Mouse (Mus musculus) right cerebral cortex, postnatal 10 days (tissue): ENCODE results near the gene Gemin4.
"Not testable (repeated sequence)": the region's sequence is repeated elsewhere in the genome, so short reads cannot be mapped to it uniquely, and the experiment has no call there.

ENCODE experiments used
- DNase-seq, 2 experiments: peaks; one replicate each; pipeline ENCODE4 v3.0.0; 2021; ENCODE audit warnings: low spot score in 2 of 2

Gene Gemin4

GRCm38 (mm10) chr11:76216681-76217389, 629 bp downstream of the Gemin4 start:
- peak in 1 of 2 experiments; percentile 60 for DNase-seq

GRCm38 (mm10) chr11:76216049-76216540, 1.4 kb downstream of the Gemin4 start:
- no peak for DNase-seq

GRCm38 (mm10) chr11:76215011-76215410, 2.5 kb downstream of the Gemin4 start:
- no peak for DNase-seq

DNA sequence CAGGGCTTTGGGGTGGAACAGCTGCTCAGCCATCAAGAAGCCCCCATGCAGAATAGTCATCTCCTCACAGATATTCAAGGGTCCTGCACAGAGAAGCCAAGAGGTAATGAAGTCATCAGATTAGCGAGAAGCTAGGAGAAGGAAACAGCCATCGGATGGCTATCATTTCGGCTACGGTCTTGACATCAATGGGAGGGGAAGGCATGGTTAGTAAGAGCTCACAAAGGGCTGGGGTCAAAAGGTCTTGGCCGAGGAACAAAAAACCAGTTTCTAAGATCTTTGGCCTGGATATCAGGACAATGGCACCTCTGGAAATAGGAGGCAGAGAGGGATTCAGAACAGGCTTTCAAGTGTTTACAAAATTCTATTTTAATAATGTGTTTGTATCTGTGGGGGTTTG, 3.6 kb downstream of the Gemin4 start:
- no peak for DNase-seq

- not testable (repeated sequence) for DNase-seq
Measured at GRCm38 (mm10) chr11:76211595-76211994, 5.9 kb downstream of the Gemin4 start.

DNA sequence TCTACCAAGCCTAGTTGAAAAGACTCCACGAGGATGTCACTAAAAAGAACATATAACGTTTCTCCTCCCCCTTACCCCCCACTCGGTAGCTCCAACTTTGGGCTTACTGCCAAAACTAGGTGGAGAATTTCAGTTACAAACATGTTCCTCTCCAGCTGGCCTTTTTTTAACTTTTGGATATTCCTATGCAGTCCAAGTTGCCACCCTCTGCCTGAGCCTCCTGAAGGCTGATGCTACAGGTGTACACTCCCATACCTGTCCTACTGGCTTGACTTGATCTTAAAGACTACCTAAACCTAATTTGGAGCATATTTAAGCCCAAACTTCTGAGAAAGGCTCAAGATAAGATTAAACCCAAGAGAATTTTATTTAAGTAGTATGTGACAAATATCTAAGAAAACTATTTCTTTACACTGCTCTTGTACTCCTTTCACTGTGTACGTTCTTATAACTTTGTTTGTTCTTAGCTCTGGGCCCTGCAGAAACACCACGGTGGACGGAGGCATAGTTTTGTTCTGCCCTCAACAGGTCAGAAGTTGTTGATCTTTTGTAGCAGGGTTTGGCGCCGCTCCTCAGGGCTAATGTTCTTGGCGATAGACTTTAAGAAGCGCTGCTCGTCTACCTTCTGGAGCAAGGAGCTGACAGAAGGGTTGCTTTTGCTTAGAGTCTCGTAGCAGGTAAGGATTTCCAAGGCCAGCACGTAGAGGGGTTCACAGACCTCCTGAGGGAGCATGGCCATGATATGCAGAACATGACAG, 7.1 kb downstream of the Gemin4 start:
- DNase-seq = no peak

- no peak for DNase-seq
Measured at GRCm38 (mm10) chr11:76206793-76207192, 10.7 kb downstream of the Gemin4 start.

- peak; percentile 89 to 90 for DNase-seq
Measured at GRCm38 (mm10) chr11:76201761-76202674, 15.4 kb downstream of the Gemin4 start.

GRCm38 (mm10) chr11:76196977-76197469, 20.4 kb downstream of the Gemin4 start:
- no peak for DNase-seq

GRCm38 (mm10) chr11:76196275-76196976, 21.0 kb downstream of the Gemin4 start:
- DNase-seq = no peak

- no peak for DNase-seq
Measured at GRCm38 (mm10) chr11:76186908-76187307, 30.6 kb downstream of the Gemin4 start.

- DNase-seq = no peak
Measured at GRCm38 (mm10) chr11:76183745-76184144, 33.7 kb downstream of the Gemin4 start.

GRCm38 (mm10) chr11:76180146-76180540, 37.3 kb downstream of the Gemin4 start:
- DNase-seq = no peak

DNA sequence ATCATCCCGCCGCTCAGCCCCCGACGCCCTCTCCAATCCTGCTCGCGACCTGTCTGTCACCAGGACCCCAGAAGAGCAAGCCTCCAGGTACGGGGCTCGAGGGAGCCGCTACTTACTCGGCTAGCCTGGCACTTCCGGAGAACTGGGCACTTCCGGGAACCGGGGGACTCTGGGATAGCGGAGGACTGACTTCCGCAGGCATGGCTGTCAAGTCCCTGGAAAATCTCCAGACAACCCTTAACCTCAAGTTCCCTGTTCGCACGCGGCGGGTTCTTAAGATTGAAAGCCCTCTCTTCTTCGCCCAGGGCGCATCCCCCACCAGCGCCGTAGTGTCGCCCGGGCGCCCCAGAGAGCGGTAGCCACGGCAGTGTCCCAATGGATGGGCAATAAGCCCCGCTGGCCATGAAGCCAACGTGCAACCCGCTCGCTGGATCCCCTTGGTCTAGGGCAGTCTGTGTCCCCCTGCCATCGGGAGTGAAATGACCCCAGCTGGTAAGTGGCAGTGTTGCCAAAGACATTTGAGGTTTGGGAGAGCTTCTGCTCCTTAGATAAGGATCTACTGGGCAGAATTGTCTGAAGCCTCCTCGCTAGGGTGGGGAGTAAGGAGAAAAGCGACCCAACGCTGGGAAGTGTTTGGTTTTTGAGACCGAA, 37.8 kb downstream of the Gemin4 start, which contains the start of the genes Vps53 and Fam57a:
Gene Vps53, minus strand, starts transcription at position 153 of the 651 bp plus-strand sequence.
Gene Fam57a, plus strand, starts transcription at position 177 of the 651 bp plus-strand sequence.
- peak; percentile 90 to 92 for DNase-seq

GRCm38 (mm10) chr11:76178726-76179494, 38.6 kb downstream of the Gemin4 start:
- peak; percentile 67 to 71 for DNase-seq

GRCm38 (mm10) chr11:76170207-76170606, 47.3 kb downstream of the Gemin4 start:
- DNase-seq = no peak

- DNase-seq = peak; percentile 38 to 44
Measured at GRCm38 (mm10) chr11:76168976-76169375, 48.5 kb downstream of the Gemin4 start.

DNA sequence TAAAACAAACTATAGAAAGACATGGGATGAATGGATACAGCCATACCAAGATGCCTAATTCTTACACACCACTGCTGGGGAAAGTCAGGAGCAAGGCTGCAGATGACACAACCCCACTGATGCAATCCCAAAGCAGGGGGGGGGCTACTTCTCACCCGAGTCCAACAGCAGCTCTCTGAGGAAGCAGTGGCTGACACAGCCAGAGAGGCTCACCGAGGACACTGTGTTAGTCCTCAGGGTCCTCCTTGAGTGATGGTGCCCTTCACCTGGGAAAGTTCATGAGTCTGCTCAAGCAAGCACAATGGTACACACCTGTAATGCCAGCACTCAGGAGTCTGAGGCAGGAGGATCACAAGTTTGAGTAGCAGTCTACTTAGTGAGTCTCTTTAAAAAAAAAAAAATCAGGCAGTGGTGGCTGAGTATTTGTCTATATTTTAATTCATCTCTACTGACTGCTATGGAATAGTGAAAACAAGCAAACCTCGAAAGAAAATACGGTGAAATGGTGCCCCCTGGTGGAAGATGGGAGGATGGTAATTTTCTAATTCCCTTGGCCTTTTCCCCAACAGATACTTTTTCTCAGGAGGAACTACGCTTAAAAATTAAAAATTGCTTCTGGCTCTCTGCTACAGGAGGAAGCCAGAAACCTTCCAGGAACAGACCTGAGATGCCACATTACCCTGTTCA, 50.2 kb downstream of the Gemin4 start:
- DNase-seq = peak; percentile 75 to 80

- no peak for DNase-seq
Measured at GRCm38 (mm10) chr11:76166657-76167056, 50.8 kb downstream of the Gemin4 start.
